Mouse (Mus musculus): Measurements from ENCODE around the gene Stub1. TPM values are rescaled to one million over a fixed set of nuclear protein-coding genes. Genes with fewer than 3 reads are reported as not detected.
"Not testable (repeated sequence)": the region's sequence is repeated elsewhere in the genome, so short reads cannot be mapped to it uniquely, and the experiment has no call there.

Gene Stub1
- total RNA-seq, 2 experiments from 2014 or later, result 160 to 164 TPM

DNA sequence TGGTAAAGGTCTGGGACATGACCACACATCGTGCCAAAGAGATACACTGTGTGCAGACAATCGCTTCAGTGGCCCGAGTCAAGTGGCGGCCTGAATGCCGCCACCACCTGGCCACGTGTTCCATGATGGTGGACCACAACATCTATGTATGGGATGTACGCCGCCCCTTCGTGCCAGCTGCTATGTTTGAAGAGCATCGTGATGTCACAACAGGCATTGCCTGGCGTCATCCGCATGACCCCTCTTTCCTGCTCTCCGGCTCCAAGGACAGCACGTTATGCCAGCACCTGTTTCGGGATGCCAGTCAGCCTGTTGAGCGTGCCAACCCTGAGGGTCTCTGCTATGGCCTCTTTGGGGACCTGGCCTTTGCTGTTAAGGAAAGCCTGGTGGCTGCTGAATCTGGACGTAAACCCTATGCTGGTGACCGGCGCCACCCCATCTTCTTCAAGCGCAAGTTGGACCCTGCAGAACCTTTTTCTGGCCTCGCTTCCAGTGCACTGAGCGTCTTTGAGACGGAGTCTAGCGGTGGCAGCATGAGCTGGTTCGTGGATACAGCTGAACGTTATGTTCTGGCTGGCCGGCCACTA lies 7.1 kb downstream of the Stub1 start:
- no peak for DNase-seq (ENCODE audit: extremely low spot score in 1 of 2, low spot score in 1 of 2)

DNA sequence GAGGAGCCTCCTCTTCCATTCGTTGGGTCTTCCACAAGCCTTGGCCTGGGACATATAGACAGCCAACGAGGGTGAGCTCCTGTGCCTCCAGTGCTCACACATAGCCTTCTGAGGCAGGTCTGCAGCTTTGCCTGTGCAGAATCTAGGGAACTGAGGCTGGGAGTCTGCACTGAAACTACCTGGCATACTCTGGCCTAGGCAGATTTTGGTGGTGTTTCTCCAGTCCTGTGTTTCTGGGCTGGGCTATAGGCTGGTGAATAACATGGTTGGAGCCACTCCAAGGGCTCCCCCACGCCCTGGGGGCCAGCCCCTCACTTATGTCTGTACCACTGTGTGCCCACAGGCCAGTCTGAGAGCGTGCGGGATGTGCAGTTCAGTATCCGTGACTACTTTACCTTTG lies 7.9 kb downstream of the Stub1 start:
- DNase-seq (ENCODE audit: extremely low spot score in 1 of 2, low spot score in 1 of 2), result no peak

- DNase-seq (ENCODE audit: extremely low spot score in 1 of 2, low spot score in 1 of 2), result no peak
Observed at GRCm38 (mm10) chr17:25824362-25825142, 8.7 kb downstream of the Stub1 start.

DNA sequence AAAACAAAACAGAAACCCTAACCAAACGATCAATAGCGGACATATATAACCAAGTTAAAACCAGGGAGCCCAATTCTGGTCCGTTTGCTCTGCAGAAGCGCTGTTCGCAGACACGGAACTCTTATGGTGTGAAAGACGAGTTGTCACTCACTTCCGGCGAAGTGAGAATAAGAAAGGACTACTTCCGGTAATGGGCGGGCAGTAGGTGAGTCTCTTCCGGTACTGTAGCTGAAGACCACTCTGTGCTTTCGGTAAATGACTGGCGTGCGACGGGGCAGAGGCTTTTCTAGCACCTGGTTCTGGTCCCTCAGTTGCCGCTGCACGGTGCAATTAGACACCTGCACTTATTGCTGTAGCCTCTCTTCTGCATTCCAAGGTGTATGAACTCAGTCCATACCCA lies 9.8 kb downstream of the Stub1 start, which contains the start of gene Wdr24:
Gene Wdr24 (plus strand): TSS at position 176 of the 400 bp plus-strand sequence.
- peak in 1 of 2 experiments; percentile 68 for DNase-seq (ENCODE audit: extremely low spot score in 1 of 2, low spot score in 1 of 2)

GRCm38 (mm10) chr17:25818851-25819780 lies 14.1 kb downstream of the Stub1 start:
- no peak for DNase-seq (ENCODE audit: extremely low spot score in 1 of 2, low spot score in 1 of 2)

- DNase-seq (ENCODE audit: extremely low spot score in 1 of 2, low spot score in 1 of 2), result no peak
Observed at GRCm38 (mm10) chr17:25817662-25818061, 15.5 kb downstream of the Stub1 start.

DNA sequence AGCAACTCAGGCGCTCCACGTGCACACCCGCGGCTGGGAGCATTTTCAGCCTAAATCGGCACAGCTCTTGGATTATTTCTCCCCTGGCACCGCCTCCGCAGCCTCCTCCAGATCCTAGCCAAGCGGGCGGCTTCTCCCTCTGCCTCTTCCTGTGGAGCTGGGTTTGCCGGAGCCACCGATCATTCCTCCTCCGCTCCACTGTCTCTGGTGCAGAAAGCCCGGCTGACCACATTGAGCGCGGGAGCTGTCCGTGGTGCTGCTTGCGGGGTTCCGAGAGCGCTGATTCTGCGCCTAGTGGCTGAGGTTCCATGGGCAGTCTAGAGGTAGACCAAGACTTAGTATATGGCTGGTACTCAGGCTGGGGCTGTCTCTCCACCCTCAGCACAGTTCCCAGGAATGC lies 19.7 kb downstream of the Stub1 start:
- DNase-seq (ENCODE audit: extremely low spot score in 1 of 2, low spot score in 1 of 2), result peak in 1 of 2 experiments; percentile 78

DNA sequence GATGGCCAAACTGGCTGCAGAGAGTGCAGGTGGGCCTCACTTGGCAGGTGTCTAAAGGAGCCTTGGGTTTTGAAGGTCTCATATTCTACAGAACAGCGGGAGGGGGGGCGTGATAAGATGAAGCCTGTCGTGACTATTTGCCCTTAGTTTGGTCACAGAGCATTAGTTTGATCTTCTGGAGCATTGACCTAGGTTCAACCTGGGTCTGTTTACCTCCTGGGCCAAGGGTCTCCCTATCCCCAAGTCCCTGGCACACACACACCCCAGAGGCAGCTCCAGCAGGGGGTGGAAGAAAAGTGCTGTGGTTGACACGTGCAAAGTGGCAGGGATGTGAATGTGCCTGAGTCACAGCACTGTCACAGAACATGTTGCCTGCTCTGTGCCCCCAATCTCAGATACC lies 22.3 kb downstream of the Stub1 start:
- DNase-seq (ENCODE audit: extremely low spot score in 1 of 2, low spot score in 1 of 2), result no peak

DNA sequence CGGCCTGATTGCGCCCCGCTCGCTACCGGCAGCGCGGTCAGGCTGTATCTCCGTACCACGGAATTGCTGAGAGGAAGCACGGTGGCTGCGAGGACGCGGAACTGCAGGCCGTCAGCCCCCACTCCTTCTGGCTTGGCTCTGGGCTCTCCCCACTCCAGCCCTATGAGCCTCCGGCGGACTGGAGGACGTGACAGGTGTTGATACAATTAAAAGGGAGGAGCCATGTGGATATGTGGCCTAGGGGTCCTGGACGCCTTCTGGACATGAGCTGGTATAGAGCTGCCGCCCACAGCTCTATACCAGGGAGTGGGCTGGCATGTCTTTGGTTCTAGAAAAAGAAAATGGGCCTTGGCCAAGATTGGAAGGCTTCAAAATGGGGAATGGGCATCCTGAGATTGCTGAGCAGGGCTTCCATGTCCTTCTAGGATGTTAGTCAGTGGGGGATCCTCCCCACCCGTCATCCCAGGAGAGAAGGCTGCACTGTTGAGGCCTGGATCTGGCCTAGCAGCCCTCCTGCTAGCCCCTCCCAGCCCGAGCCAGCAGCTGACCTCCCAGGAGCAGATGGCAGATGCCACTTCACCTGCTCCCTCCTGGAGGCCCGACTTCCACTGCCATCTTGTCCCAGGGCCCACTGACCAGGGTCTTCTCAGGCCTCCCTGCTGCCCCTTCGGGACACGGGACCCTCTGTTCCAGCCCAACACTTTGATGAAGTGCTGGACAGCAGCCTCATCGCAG lies 23.4 kb downstream of the Stub1 start:
- DNase-seq (ENCODE audit: extremely low spot score in 1 of 2, low spot score in 1 of 2), result no peak

- peak; percentile 73 to 88 for DNase-seq (ENCODE audit: extremely low spot score in 1 of 2, low spot score in 1 of 2)
Observed at GRCm38 (mm10) chr17:25808789-25809605, 24.2 kb downstream of the Stub1 start, which contains the start of gene Fbxl16. Gene Fbxl16, plus strand, starts transcription at chr17:25809085.

GRCm38 (mm10) chr17:25808028-25808427 lies 25.2 kb downstream of the Stub1 start:
- DNase-seq (ENCODE audit: extremely low spot score in 1 of 2, low spot score in 1 of 2), result no peak

GRCm38 (mm10) chr17:25807452-25807851 lies 25.8 kb downstream of the Stub1 start:
- DNase-seq (ENCODE audit: extremely low spot score in 1 of 2, low spot score in 1 of 2), result not testable (repeated sequence)

DNA sequence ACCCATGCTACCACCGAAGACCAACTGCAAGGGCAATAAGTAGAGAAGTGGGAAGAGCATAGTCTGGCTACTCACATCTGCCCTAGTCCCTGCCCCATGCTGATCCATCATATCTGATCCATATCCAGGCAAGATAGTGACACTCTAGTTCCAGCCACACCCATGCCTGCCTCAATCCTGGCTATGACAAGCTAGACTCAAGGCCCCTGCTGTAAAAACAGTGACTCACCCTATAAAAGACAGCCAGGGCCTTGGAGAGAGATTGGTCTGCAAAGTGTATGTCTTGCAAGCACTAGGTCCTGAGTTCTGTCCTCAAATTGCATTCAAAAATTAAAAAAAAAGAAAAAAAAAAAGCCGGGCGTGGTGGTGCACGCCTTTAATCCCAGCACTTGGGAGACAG lies 26.7 kb downstream of the Stub1 start:
- DNase-seq (ENCODE audit: extremely low spot score in 1 of 2, low spot score in 1 of 2), result no peak

DNA sequence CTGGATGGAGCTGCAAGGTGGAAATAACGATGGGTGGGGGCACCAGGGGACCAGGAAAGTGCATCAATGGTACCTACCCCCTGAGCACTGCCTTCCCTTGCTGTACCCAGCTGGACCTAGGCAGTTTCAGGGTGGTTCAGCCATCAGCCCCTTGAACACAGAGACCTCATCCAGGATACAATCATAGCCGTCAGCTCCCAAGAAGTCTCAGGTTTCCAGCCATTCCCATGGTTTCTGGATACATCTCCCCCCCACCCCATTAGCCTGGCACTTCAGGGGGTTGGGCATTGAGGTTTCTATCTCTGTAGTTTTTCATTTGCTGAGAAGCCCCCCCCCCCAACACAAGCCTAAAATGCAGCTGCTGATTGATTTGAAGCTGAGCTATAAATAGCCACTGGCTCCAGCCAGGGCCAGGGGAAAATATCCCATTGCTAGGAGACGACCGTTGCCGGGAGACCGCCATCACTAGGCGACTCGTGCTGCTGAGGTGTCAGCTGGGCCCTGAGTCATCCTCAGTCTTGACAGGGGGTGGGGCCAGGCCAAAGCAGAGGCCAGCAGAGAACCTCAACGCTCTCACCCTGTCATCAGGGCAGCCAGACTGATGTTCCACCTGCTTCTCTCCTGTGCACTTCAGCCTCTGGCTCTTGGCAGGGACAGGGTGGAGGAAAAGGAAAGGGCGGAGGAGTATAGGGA lies 30.2 kb downstream of the Stub1 start:
- DNase-seq (ENCODE audit: extremely low spot score in 1 of 2, low spot score in 1 of 2), result peak; percentile 66 to 71

- peak in 1 of 2 experiments; percentile 61 for DNase-seq (ENCODE audit: extremely low spot score in 1 of 2, low spot score in 1 of 2)
Observed at GRCm38 (mm10) chr17:25801029-25801428, 32.2 kb downstream of the Stub1 start.

GRCm38 (mm10) chr17:25796951-25797369 lies 36.2 kb downstream of the Stub1 start, which contains the start of gene Metrn:
Gene Metrn, minus strand, starts transcription at chr17:25797136.
- peak in 1 of 2 experiments; percentile 67 for DNase-seq (ENCODE audit: extremely low spot score in 1 of 2, low spot score in 1 of 2)

DNA sequence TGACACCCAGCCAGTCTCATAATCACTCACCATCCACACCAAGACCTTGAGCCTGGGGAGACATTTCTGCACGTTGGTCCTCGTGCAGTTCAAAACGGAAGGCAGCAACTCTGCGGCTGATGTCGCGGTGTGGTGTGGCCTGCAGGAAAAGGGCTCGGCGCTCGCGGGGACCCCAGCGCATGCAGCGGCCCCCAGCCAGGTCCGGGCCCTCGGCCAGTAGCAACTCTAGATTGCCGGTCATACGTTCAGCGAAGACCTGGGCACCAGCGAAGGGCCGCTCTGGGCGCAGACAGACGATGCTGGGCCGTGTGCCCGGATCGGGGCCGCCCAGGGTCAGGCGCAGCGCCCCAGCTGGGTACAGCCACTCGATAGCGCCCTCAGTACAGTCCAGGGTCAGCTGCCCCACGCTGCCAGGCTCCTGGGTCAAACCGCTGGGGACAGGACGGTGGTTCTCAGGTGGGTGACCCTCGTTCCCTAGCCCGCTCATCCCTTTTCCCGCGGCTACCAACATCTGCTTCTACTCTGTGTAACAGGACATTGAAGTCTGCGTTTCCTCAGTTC lies 36.9 kb downstream of the Stub1 start:
- no peak for DNase-seq (ENCODE audit: extremely low spot score in 1 of 2, low spot score in 1 of 2)

GRCm38 (mm10) chr17:25795609-25796092 lies 37.6 kb downstream of the Stub1 start, which contains the start of gene AC134908.4:
Gene AC134908.4, minus strand, starts transcription at chr17:25795659.
- DNase-seq (ENCODE audit: extremely low spot score in 1 of 2, low spot score in 1 of 2), result no peak

Measured in layer of hippocampus, postnatal 25 days (tissue).